Mouse (Mus musculus): ENCODE data around the gene Mapk8ip2. TPM values are rescaled to one million over a fixed set of nuclear protein-coding genes. Genes with fewer than 3 reads are reported as not detected.

Mapk8ip2 gene
- total and polyA plus RNA-seq, 3 experiments, result 0.01 to 0.04 TPM; not detected in 1

DNA sequence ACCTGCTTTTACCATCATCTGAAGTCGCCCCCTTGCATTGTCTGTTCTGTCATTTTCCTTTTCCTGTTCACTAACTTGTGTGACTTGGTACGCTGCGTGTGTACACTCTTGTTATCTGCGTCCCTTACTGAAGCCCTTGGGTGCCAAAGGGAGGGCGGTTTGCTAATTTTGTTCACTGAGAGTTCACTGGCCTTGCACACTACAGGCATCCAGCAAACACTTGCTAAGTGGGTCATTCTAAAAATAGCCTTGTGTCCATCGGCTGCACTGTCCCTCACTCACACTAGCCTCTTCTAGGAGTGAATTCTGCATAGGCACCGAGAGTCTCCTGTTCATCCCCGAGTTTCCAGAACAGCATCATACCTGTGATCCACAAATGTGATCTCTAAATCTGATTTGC, 38.4 kb upstream of the Mapk8ip2 start:
- no peaks in the 10 kb centered on the region for H3K4me1 ChIP-seq (ENCODE audit: control insufficient read depth in 1 of 2, insufficient read depth in 2 of 2, low read length in 2 of 2)
- H3K36me3 ChIP-seq (ENCODE audit: control insufficient read depth in 1 of 2, insufficient read depth in 2 of 2, low read length in 2 of 2), result no peaks in the 10 kb centered on the region
- H3K27ac ChIP-seq (ENCODE audit: control insufficient read depth, low read depth, low read length), result no peak overlapping the region
- H3K9ac ChIP-seq (ENCODE audit: control insufficient read depth, low read depth, low read length, poor library complexity, severe bottlenecking), result no peak overlapping the region
- no peak overlapping the region for H3K4me3 ChIP-seq (ENCODE audit: control insufficient read depth in 1 of 2, insufficient read depth in 1 of 2, low read depth in 2 of 2, low read length in 2 of 2)
- H3K27me3 ChIP-seq (ENCODE audit: control insufficient read depth in 1 of 2, insufficient read depth in 2 of 2, low read length in 2 of 2), result no peaks in the 10 kb centered on the region
- DNase-seq (ENCODE audit: low read depth, low spot score), result no peak
- H3K79me2 ChIP-seq (ENCODE audit: control insufficient read depth, insufficient read depth, low read length, poor library complexity), result no peaks in the 10 kb centered on the region
- TF ChIP-seq UBTF (IDR thresholded peaks at IDR 0.05; ENCODE audit: borderline replicate concordance, insufficient read depth, low read depth, low read length), result no peak
- TF ChIP-seq ETS1 (IDR thresholded peaks at IDR 0.05; ENCODE audit: low read depth, low read length), result no peak
- TF ChIP-seq TBP (IDR thresholded peaks at IDR 0.05; ENCODE audit: low read depth, low read length), result no peak
- no peak for TF ChIP-seq POLR2AphosphoS5 (IDR thresholded peaks at IDR 0.05; ENCODE audit: borderline replicate concordance, low read depth, low read length)
- no peak for TF ChIP-seq JUND (IDR thresholded peaks at IDR 0.05; ENCODE audit: low read depth, low read length)
- TF ChIP-seq SMC3 (IDR thresholded peaks at IDR 0.05; ENCODE audit: low read depth, low read length), result no peak
- TF ChIP-seq EP300 (IDR thresholded peaks at IDR 0.05; ENCODE audit: low read depth in 1 of 2, low read length in 2 of 2), result no peak
- no peak for TF ChIP-seq ZMIZ1 (IDR thresholded peaks at IDR 0.05; ENCODE audit: low read depth, low read length)
- TF ChIP-seq CHD1 (IDR thresholded peaks at IDR 0.05; ENCODE audit: low read depth, low read length), result no peak
- TF ChIP-seq POLR2AphosphoS2 (IDR thresholded peaks at IDR 0.05; ENCODE audit: low read length), result no peak
- TF ChIP-seq TAL1 (IDR thresholded peaks at IDR 0.05; ENCODE audit: low read length), result no peak
- no peak for TF ChIP-seq ELF1 (IDR thresholded peaks at IDR 0.05; ENCODE audit: low read depth, low read length)
- H3K9me3 ChIP-seq (replicated peaks; ENCODE audit: insufficient read depth, low read length), result no peaks in the 10 kb centered on the region

DNA sequence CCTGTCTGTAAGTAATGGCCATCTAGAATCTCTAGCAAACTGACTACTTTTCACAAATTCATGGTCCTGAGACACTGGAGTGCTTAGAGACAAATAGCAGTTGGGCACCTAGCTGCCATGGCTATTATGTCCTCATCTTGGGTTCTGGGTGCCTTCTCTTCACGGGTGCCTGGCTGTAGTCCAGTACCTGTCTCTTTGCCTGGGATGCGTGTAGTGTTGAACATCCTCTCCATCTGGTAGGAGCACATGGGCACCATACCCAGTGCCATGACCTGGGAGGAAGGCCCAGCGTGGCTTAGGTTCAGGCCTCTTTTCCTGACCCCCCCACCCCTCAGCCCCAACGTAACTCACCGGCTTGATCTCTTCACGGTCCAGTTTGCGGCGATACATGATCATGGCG, 31.8 kb upstream of the Mapk8ip2 start:
- Histone ChIP-seq H3K36me3 (ENCODE audit: control insufficient read depth in 1 of 2, insufficient read depth in 2 of 2, low read length in 2 of 2) (no peaks in the 10 kb centered on the region), H3K27ac (ENCODE audit: control insufficient read depth, low read depth, low read length) (no peak overlapping the region), H3K79me2 (ENCODE audit: control insufficient read depth, insufficient read depth, low read length, poor library complexity) (no peaks in the 10 kb centered on the region), H3K4me3 (ENCODE audit: control insufficient read depth in 1 of 2, insufficient read depth in 1 of 2, low read depth in 2 of 2, low read length in 2 of 2) (no peak overlapping the region), H3K27me3 (ENCODE audit: control insufficient read depth in 1 of 2, insufficient read depth in 2 of 2, low read length in 2 of 2) (no peaks in the 10 kb centered on the region), H3K4me1 (ENCODE audit: control insufficient read depth in 1 of 2, insufficient read depth in 2 of 2, low read length in 2 of 2) (no peaks in the 10 kb centered on the region), H3K9me3 (replicated peaks; ENCODE audit: insufficient read depth, low read length) (no peaks in the 10 kb centered on the region), H3K9ac (ENCODE audit: control insufficient read depth, low read depth, low read length, poor library complexity, severe bottlenecking) (no peak overlapping the region)
- no peak for DNase-seq (ENCODE audit: low read depth, low spot score)
- TF ChIP-seq TCF12 (IDR thresholded peaks at IDR 0.05; ENCODE audit: low read depth, low read length), result no peak
- TF ChIP-seq GATA1 (IDR thresholded peaks at IDR 0.05; ENCODE audit: low read depth, low read length), result no peak
- TF ChIP-seq USF2 (IDR thresholded peaks at IDR 0.05; ENCODE audit: borderline replicate concordance in 1 of 2, insufficient read depth in 1 of 2, low read depth in 1 of 2, low read length in 2 of 2), result no peak
- no peak for TF ChIP-seq GABPA (IDR thresholded peaks at IDR 0.05; ENCODE audit: low read depth, low read length)
- TF ChIP-seq NELFE (IDR thresholded peaks at IDR 0.05; ENCODE audit: low read depth, low read length), result no peak
- no peak for TF ChIP-seq USF1 (IDR thresholded peaks at IDR 0.05; ENCODE audit: low read depth, low read length)
- TF ChIP-seq EP300 (IDR thresholded peaks at IDR 0.05; ENCODE audit: low read depth in 1 of 2, low read length in 2 of 2), result no peak
- TF ChIP-seq MAZ (IDR thresholded peaks at IDR 0.05; ENCODE audit: low read depth, low read length), result no peak
- no peak for TF ChIP-seq ETS1 (IDR thresholded peaks at IDR 0.05; ENCODE audit: low read depth, low read length)
- no peak for TF ChIP-seq MEF2A (IDR thresholded peaks at IDR 0.05; ENCODE audit: extremely low read depth, insufficient replicate concordance, low read depth, low read length, poor library complexity, severe bottlenecking)
- TF ChIP-seq HCFC1 (IDR thresholded peaks at IDR 0.05; ENCODE audit: low read depth, low read length), result no peak
- TF ChIP-seq CHD1 (IDR thresholded peaks at IDR 0.05; ENCODE audit: low read depth, low read length), result no peak
- no peak for TF ChIP-seq JUND (IDR thresholded peaks at IDR 0.05; ENCODE audit: low read depth, low read length)
- no peak for TF ChIP-seq SMC3 (IDR thresholded peaks at IDR 0.05; ENCODE audit: low read depth, low read length)
- no peak for TF ChIP-seq TAL1 (IDR thresholded peaks at IDR 0.05; ENCODE audit: low read length)
- TF ChIP-seq CHD2 (IDR thresholded peaks at IDR 0.05; ENCODE audit: low read length), result no peak
